Mouse (Mus musculus) forebrain, embryonic 12.5 days (tissue): Measurements from ENCODE around the gene Ap1ar. TPM values are rescaled to one million over a fixed set of nuclear protein-coding genes. Genes with fewer than 3 reads are reported as not detected.

ENCODE experiments used
- ATAC-seq: fragments of 200-750 bp; cut with Nextera tagmentation; 2 replicates; pipeline ENCODE4 v1.8.0; 2017; ENCODE audit warnings: moderate TSS enrichment; ENCODE audit not compliant: low FRiP score
- H3K27ac ChIP-seq: fragments of 300-500 bp; sonication (generic); 2 replicates; pipeline ENCODE4 v1.5.1; 2016; ENCODE audit warnings: mild to moderate bottlenecking
- H3K27me3 ChIP-seq: fragments of 300-500 bp; sonication (generic); 2 replicates; pipeline ENCODE4 v1.6.1; 2016; ENCODE audit warnings: mild to moderate bottlenecking
- H3K36me3 ChIP-seq: fragments of 300-500 bp; sonication (generic); replicated peaks from 2 replicates; pipeline ENCODE4 v1.6.1; 2016; ENCODE audit warnings: mild to moderate bottlenecking
- H3K4me1 ChIP-seq: fragments of 300-500 bp; sonication (generic); 2 replicates; pipeline ENCODE4 v1.6.1; 2016
- H3K4me2 ChIP-seq: fragments of 300-500 bp; sonication (generic); 2 replicates; pipeline ENCODE4 v1.6.1; 2016; ENCODE audit warnings: mild to moderate bottlenecking, moderate library complexity
- H3K4me3 ChIP-seq: fragments of 300-500 bp; sonication (generic); replicated peaks from 2 replicates; pipeline ENCODE4 v1.5.1; 2016; ENCODE audit warnings: mild to moderate bottlenecking
- H3K9ac ChIP-seq: fragments of 300-500 bp; sonication (generic); 2 replicates; pipeline ENCODE4 v1.6.1; 2016; ENCODE audit warnings: mild to moderate bottlenecking
- H3K9me3 ChIP-seq: fragments of 300-500 bp; sonication (generic); 2 replicates; pipeline ENCODE4 v1.6.1; 2016
- WGBS: fragments of 180-500 bp; shearing (Covaris S2); methylation state at CpG from one replicate; pipeline ENCODE4 v1.1.7; 2016; 5-methylcytosine and 5-hydroxymethylcytosine counted together
- polyA plus RNA-seq: library from polyadenylated mRNA; unstranded; fragments of >200 nt; fragmentation: Nextera tagmentation; extraction: Ambion mirVana; gene quantifications from 2 replicates; pipeline ENCODE4 v1.2.1, GENCODE M21; 2016

Ap1ar gene
- polyA plus RNA-seq, 1 experiment from 2014 or later = 80.9 TPM

- WGBS = 27% methylated on average over 5 of the region's 5 CpGs
- Histone ChIP-seq H3K4me2 (no peak overlapping the region), H3K36me3 (peaks cover 57% of the 10 kb centered on the region), H3K9me3 (no peaks in the 10 kb centered on the region), H3K27ac (no peak overlapping the region), H3K27me3 (no peaks in the 10 kb centered on the region), H3K9ac (no peak overlapping the region), H3K4me1 (peaks cover 5% of the 10 kb centered on the region; the same call in 1 of the 2 replicates), H3K4me3 (no peak overlapping the region)
- peak; percentile 39; the same call in 1 of the 2 replicates for ATAC-seq
These were observed 29.5 kb downstream of the Ap1ar start for GRCm38 (mm10) chr3:127807846-127808245.

DNA sequence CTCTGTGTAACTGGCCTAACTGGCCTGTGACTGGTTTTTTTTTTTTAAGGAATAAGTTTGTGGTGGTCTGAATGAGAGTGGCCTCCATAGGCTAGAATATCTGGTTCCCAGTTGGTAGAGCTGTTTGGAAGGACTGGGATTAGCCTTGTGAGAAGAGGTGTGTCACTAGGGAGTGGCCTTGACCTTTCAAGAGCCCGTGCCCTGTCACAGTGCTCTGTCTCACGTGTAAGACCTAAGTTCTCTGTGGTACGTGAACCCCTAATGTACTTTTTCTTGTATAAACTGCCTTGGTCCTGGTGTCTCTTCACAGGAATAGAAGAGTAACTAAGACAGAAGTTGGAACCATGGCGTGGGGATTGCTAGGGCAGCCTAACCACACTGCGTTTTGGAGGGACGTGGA, 31.3 kb downstream of the Ap1ar start:
- H3K4me3 ChIP-seq = no peak overlapping the region
- no peak for ATAC-seq
- no peak overlapping the region for H3K9ac ChIP-seq
- H3K9me3 ChIP-seq = no peaks in the 10 kb centered on the region
- peaks cover 44% of the 10 kb centered on the region for H3K36me3 ChIP-seq
- 94% methylated on average over 6 of the region's 6 CpGs for WGBS
- H3K4me2 ChIP-seq = no peak overlapping the region
- no peaks in the 10 kb centered on the region for H3K27me3 ChIP-seq
- H3K27ac ChIP-seq = no peak overlapping the region
- H3K4me1 ChIP-seq = peaks cover 5% of the 10 kb centered on the region; the same call in 1 of the 2 replicates

GRCm38 (mm10) chr3:127805071-127805470, 32.3 kb downstream of the Ap1ar start:
- ATAC-seq = peak; percentile 44; the same call in 1 of the 2 replicates
- Histone ChIP-seq H3K4me1 (peaks cover 5% of the 10 kb centered on the region; the same call in 1 of the 2 replicates), H3K9ac (no peak overlapping the region), H3K4me3 (no peak overlapping the region), H3K27me3 (no peaks in the 10 kb centered on the region), H3K36me3 (peaks cover 37% of the 10 kb centered on the region), H3K4me2 (no peak overlapping the region), H3K27ac (no peak overlapping the region), H3K9me3 (no peaks in the 10 kb centered on the region)
- WGBS = 73% methylated on average over 12 of the region's 12 CpGs

- Histone ChIP-seq H3K27ac (no peak overlapping the region), H3K36me3 (peaks cover 31% of the 10 kb centered on the region), H3K4me3 (no peak overlapping the region), H3K9ac (no peak overlapping the region), H3K4me1 (peaks cover 5% of the 10 kb centered on the region; the same call in 1 of the 2 replicates), H3K9me3 (no peaks in the 10 kb centered on the region), H3K4me2 (no peak overlapping the region), H3K27me3 (no peaks in the 10 kb centered on the region)
- ATAC-seq = no peak
- 90% methylated on average over 4 of the region's 4 CpGs for WGBS
These were observed 32.9 kb downstream of the Ap1ar start for GRCm38 (mm10) chr3:127804439-127804838.

GRCm38 (mm10) chr3:127802814-127803213, 34.5 kb downstream of the Ap1ar start:
- Histone ChIP-seq H3K9ac (no peak overlapping the region), H3K4me2 (no peak overlapping the region), H3K27ac (no peak overlapping the region), H3K36me3 (peaks cover 16% of the 10 kb centered on the region), H3K4me3 (no peak overlapping the region), H3K4me1 (0 out of 2 replicates have a peak, but pooled peaks cover under 1% of the 10 kb centered on the region), H3K9me3 (no peaks in the 10 kb centered on the region), H3K27me3 (no peaks in the 10 kb centered on the region)
- ATAC-seq = no peak
- WGBS = 45% methylated on average over 8 of the region's 8 CpGs

DNA sequence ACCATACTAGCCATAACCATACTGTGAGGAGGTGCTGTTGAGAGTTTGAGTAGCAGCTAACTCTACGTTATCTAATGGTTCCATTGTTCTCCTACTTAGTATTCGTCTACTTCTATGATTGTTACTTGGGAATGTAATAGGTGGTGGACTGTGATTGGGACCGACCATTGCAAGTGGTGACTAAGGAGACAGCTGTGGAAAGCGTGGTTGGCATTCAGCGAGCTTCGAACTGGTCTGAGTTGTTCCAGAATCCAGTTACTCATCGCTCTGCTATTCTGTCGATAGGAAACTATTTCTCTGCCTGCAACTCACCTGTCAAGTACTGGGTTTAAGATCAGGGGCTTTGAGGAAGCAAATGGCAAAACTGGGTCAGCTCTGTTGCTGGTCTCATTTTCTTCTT, 36.2 kb downstream of the Ap1ar start:
- no peak for ATAC-seq
- Histone ChIP-seq H3K4me1 (no peaks in the 10 kb centered on the region), H3K36me3 (peaks cover 6% of the 10 kb centered on the region; the same call in 1 of the 2 replicates), H3K27ac (no peak overlapping the region), H3K4me3 (no peak overlapping the region), H3K4me2 (no peak overlapping the region), H3K9me3 (no peaks in the 10 kb centered on the region), H3K9ac (no peak overlapping the region), H3K27me3 (no peaks in the 10 kb centered on the region)
- WGBS = 92% methylated on average over 8 of the region's 8 CpGs

DNA sequence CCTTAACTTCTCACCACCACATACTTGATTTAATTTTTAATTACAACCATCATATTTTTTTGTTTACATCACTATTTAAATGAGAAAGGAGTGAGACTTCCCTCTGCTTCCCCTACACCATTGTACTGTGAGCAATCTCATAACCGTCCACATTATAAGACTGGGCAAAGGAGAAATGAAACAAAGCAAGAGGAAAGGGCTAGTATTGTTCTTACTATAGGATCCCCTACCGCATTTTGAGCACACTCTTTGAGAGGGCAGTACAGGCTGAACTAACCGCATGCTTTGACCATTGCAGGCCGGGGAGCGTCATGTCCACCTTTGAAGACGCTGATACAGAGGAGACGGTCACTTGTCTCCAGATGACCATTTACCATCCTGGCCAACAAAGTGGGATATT, 41.1 kb downstream of the Ap1ar start:
- Histone ChIP-seq H3K27me3 (peaks cover 9% of the 10 kb centered on the region), H3K4me2 (no peak overlapping the region), H3K36me3 (no peaks in the 10 kb centered on the region), H3K9me3 (no peaks in the 10 kb centered on the region), H3K9ac (no peak overlapping the region), H3K27ac (no peak overlapping the region), H3K4me3 (no peak overlapping the region), H3K4me1 (peaks cover 2% of the 10 kb centered on the region; the same call in 1 of the 2 replicates)
- ATAC-seq = no peak
- 96% methylated on average over 7 of the region's 7 CpGs for WGBS

DNA sequence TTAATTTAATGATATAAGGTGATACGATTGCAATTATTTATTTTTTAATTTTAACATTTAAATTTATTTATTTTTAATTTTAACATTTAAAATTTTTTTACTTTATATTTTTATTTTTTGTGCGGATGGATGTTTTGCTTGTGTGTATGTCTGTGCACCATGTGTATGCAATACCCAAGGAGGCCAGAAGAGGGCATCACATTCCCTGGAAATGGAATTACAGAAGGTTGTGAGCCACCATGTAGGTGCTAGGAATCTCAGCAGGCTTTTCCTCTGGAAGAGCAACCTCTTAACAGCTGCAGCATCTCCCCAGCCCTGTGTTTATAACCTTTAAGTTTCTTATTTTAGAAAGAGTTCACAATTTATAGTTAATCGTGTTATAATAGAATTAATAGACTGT, 41.6 kb downstream of the Ap1ar start:
- no peak for ATAC-seq
- Histone ChIP-seq H3K9me3 (no peaks in the 10 kb centered on the region), H3K4me1 (peaks cover 7% of the 10 kb centered on the region; the same call in 1 of the 2 replicates), H3K27ac (no peak overlapping the region), H3K4me3 (no peak overlapping the region), H3K9ac (no peak overlapping the region), H3K36me3 (no peaks in the 10 kb centered on the region), H3K4me2 (no peak overlapping the region), H3K27me3 (peaks cover 13% of the 10 kb centered on the region)
- WGBS = 96% methylated on average over 3 of the region's 3 CpGs

DNA sequence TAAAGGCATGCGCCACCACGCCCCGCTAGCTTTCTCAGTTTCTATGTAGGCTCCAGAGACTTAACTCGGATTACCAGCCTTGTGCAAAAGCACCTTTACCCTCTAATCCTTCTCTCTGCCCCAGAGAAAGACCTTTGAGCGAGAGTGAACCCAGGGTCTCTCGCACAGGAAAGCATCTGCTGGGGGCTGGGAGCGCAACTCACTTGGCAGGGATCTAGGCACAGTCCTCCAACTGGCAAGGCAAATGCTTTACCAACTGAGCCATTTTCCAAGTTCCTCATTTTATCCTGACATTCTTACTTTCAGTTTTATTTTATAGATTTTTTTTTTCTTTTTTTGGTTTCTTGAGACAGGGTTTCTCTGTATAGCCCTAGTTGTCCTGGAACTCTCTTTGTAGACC, 44.3 kb downstream of the Ap1ar start:
- peaks cover 40% of the 10 kb centered on the region for H3K27me3 ChIP-seq
- H3K9me3 ChIP-seq = no peaks in the 10 kb centered on the region
- H3K9ac ChIP-seq = no peak overlapping the region
- H3K27ac ChIP-seq = no peak overlapping the region
- no peaks in the 10 kb centered on the region for H3K36me3 ChIP-seq
- WGBS = 70% methylated on average over 7 of the region's 7 CpGs
- ATAC-seq = no peak
- H3K4me2 ChIP-seq = no peak overlapping the region
- no peak overlapping the region for H3K4me3 ChIP-seq
- H3K4me1 ChIP-seq = peaks cover 21% of the 10 kb centered on the region

GRCm38 (mm10) chr3:127791595-127792561, 45.4 kb downstream of the Ap1ar start:
- peaks cover 47% of the 10 kb centered on the region for H3K27me3 ChIP-seq
- H3K4me2 ChIP-seq = peak overlapping the region; percentile 95
- H3K9ac ChIP-seq = no peak overlapping the region
- H3K27ac ChIP-seq = no peak overlapping the region
- H3K4me1 ChIP-seq = peaks cover 21% of the 10 kb centered on the region
- no peak for ATAC-seq
- H3K36me3 ChIP-seq = no peaks in the 10 kb centered on the region
- no peaks in the 10 kb centered on the region for H3K9me3 ChIP-seq
- WGBS = 56% methylated on average over 4 of the region's 4 CpGs
- H3K4me3 ChIP-seq = peak overlapping the region; percentile 57

GRCm38 (mm10) chr3:127791056-127791483, 46.3 kb downstream of the Ap1ar start:
- H3K4me2 ChIP-seq = peak overlapping the region; percentile 95
- WGBS = 1% methylated on average over 15 of the region's 15 CpGs
- H3K4me1 ChIP-seq = peaks cover 21% of the 10 kb centered on the region
- no peak for ATAC-seq
- peak overlapping the region; percentile 63; the same call in 1 of the 2 replicates for H3K9ac ChIP-seq
- no peak overlapping the region for H3K27ac ChIP-seq
- peak overlapping the region; percentile 57 for H3K4me3 ChIP-seq
- no peaks in the 10 kb centered on the region for H3K36me3 ChIP-seq
- H3K9me3 ChIP-seq = no peaks in the 10 kb centered on the region
- peaks cover 53% of the 10 kb centered on the region for H3K27me3 ChIP-seq

- Histone ChIP-seq H3K4me2 (peak overlapping the region; percentile 95), H3K27me3 (peaks cover 54% of the 10 kb centered on the region), H3K36me3 (no peaks in the 10 kb centered on the region), H3K4me3 (peak overlapping the region; percentile 57), H3K27ac (no peak overlapping the region), H3K4me1 (peaks cover 21% of the 10 kb centered on the region), H3K9me3 (no peaks in the 10 kb centered on the region), H3K9ac (peak overlapping the region; percentile 63)
- ATAC-seq = peak; percentile 66
- WGBS = under 1% methylated on average over 34 of the region's 36 CpGs
These were observed 46.9 kb downstream of the Ap1ar start for GRCm38 (mm10) chr3:127790234-127791055.
